Mouse (Mus musculus): ENCODE measurements at regions not wholly inside any gene's neighbourhood (a gene's known extent, or its start where the extent isn't known, plus 50 kb on each side); places are given as distances from the start of the nearest gene placed in this dataset.
"Not testable (repeated sequence)": the region's sequence is repeated elsewhere in the genome, so short reads cannot be mapped to it uniquely, and the experiment has no call there.

DNA sequence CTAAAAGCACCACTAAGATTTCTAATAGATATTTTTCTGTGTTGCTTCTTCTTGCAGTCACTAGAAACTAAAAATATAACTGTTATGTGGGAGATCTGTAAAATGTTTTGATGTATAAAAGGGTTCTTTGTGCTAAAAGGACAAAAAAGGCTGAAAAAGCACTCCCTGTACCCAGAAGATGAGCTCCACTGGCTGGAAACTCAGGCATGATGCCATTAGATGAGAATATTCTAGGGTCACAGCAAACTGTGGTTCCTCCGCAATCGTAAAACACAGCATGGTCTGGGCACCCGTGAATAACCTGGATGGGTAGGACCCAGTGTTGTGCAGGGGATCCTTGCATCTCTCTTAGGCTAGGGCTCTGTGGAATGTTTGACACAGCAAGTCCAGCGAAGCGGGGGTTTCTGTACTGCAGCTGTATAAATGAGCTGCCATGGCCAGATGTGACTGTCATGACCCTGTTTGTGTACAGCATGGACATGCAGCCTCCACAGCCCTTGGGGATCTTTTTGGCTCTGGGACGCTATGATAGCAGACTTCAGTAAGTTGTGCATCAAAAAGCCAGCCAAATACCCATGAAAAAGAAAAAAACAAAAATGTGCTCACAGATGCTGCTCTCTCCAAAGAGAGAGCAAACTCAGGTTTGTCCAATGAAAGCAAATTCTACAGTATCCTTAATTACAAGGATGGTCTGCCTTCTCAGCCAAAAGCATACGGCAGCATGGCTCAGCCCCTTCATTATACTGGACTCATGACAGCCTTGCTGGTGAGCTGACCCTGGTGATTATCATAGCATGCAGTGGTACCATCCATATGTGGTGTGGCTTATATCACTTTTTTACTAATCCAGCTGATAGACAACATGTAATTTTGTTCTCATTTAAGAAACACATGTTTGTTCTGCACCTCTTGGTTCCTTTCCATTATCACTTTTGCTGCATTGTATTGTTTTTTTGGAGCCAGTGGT, 103.9 kb upstream of the Arhgap20 start:
- DNase-seq (ENCODE audit: low spot score in 2 of 2): peak in 1 of 2 experiments; percentile 19

- no peak for DNase-seq (ENCODE audit: low spot score in 2 of 2)
Observed at GRCm38 (mm10) chr9:51661911-51662310, 103.2 kb upstream of the Arhgap20 start.

DNA sequence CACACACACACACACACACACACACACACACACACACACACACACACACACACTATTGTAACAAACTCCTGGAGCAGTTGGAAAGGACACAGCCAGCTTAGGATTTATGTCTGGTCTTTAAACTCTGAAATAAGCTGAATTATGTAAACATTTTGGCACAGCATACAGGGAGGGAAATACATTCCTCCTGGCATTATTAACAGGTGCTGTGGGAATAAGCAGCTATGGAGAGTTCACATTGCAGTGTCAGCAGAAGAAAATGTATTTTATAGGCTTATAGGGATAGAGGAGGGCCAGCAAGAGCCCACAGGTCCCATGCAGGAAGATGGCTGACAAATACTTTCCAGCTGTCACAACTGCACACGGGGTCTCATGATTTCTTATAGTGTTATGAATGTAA, 100.8 kb upstream of the Arhgap20 start:
- DNase-seq (ENCODE audit: low spot score in 2 of 2): no peak

- DNase-seq (ENCODE audit: low spot score in 2 of 2): no peak
Observed at GRCm38 (mm10) chr9:51664876-51665275, 100.3 kb upstream of the Arhgap20 start.

GRCm38 (mm10) chr9:51668976-51669375, 96.2 kb upstream of the Arhgap20 start:
- not testable (repeated sequence) for DNase-seq (ENCODE audit: low spot score in 2 of 2)

DNA sequence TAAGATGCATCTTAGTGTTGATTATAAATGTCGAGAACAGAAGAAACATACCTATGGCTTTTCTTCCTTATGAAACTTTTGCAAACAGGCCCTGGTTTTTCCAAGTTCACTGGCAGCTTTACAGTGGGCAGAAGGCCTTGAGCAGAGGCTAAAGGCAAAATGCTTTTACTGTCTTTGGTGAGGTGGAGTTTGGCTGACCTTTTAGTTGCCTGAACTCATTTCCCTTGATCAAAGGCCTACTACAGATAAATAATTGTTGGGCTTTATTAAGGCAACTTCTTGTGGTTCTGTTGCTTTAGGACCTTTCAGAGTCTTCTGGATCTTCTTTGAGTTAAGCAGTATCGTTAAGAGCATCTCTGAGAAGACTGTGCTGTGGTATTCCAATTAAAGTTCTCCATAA, 94.6 kb upstream of the Arhgap20 start:
- DNase-seq (ENCODE audit: low spot score in 2 of 2): no peak

DNA sequence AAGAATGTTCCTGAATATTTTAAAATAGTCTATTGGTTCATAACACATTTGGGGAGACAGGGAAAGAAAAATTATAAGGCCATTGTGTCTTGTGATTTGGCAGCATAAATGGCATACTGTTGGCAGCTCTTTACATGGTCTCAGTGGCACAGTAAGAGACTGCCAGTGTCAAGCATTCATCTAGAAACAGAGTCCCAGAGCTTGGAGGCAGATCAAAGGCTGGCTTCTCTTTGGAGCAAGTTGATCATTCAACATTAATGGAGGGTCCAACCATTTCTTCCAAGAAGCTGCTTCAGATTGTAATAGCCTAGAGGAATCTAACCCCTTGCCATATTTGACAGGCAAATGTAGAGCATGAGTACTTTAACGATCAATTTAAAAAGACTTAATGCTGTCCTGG, 78.6 kb upstream of the Arhgap20 start:
- no peak for DNase-seq (ENCODE audit: low spot score in 2 of 2)

DNA sequence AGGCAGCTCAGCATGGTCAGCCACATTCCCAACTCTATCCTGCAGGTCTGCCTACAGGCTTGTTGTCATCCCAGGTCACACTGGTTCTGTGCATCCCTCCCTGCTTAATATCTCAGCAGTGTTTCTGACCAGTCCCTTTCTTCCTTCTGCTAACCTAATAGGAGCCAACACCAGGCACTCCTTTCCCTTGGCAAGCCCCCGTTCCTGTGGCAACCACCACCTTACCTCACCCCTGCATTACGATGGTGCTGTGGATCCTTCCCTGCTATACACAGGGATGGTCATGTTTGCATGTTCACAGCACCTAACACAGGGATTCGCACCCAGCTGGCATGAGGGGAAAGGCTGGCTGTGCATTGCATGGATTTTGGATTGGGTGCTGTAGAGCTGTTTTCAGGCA, 50.8 kb upstream of the Arhgap20 start:
- no peak for DNase-seq (ENCODE audit: low spot score in 2 of 2)

All from adrenal gland, adult 18-20 months (tissue).